ENCODE assay signal across 25 mouse cellular contexts in the genomic region with DNA sequence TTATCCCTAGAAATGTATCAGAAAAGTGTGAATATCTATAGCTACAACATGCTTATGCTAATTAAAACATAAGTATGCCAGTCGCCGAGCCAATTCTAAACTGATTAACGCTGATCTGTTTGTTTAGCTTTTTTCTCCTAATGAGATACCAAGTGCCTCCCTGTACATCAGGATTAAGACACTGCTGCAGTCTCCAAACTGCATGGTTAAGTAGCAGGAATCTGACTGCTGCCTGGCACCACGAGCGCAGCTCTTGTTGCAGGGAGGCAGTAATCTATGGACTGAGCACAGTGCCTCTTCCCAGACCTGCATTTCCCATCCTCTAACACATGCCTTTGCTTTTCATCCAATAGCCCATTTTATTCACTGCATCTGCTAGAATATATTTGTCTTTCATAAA.
A peak's percentile ranks its signal among the peaks of the same experiment; 100 is the strongest.
DNase-seq lines count a peak whose midpoint lies in the region; ATAC-seq and TF ChIP-seq lines count a peak whose summit lies in the region.
"Had no signal": no experiment of that assay in that cellular context is flagged by ENCODE, and none has a peak within 500 bp of the region (broad histone marks: within the 10 kb centered on the region; RNA-seq: fewer than 3 reads in every experiment).

No protein-coding gene starts in this region.

- no peak for TF ChIP-seq CTCF in midbrain, postnatal 0 days (IDR thresholded peaks at IDR 0.05)

- H3K4me2 ChIP-seq in midbrain, embryonic 11.5 days, result no peak overlapping the region
- no peak overlapping the region for H3K4me2 ChIP-seq in midbrain, postnatal 0 days (ENCODE audit: low read depth, low read length, poor library complexity, severe bottlenecking)
- no peak overlapping the region for H3K4me2 ChIP-seq in forebrain, embryonic 14.5 days (ENCODE audit: low read length)
- no peak overlapping the region for H3K4me2 ChIP-seq in midbrain, embryonic 14.5 days (ENCODE audit: low read length)
- no peak overlapping the region for H3K4me2 ChIP-seq in intestine, embryonic 15.5 days (replicated peaks)
- H3K4me2 ChIP-seq: heart, embryonic 13.5 days; hindbrain, embryonic 15.5 days; liver, embryonic 12.5 days had no signal

- 72% methylated on average over 5 of the region's 5 CpGs for WGBS in midbrain, embryonic 11.5 days
- 44% methylated on average over 5 of the region's 5 CpGs for WGBS in midbrain, postnatal 0 days
- 29% methylated on average over 5 of the region's 5 CpGs for WGBS in forebrain, embryonic 14.5 days
- WGBS in midbrain, embryonic 14.5 days, result 61% methylated on average over 5 of the region's 5 CpGs
- 86% methylated on average over 5 of the region's 5 CpGs for WGBS in intestine, embryonic 15.5 days

- ATAC-seq in midbrain, embryonic 11.5 days (ENCODE audit: low FRiP score), result peak; percentile 75; the same call in 1 of the 2 replicates
- no peak for ATAC-seq in midbrain, postnatal 0 days (ENCODE audit: low FRiP score)
- peak; percentile 26; the same call in 1 of the 2 replicates for ATAC-seq in forebrain, embryonic 14.5 days
- ATAC-seq in midbrain, embryonic 14.5 days (ENCODE audit: low FRiP score, low TSS enrichment), result no peak
- no peak for ATAC-seq in intestine, embryonic 15.5 days
- ATAC-seq: CD4-positive, CD25-positive, alpha-beta regulatory T cell, adult 4 months; liver, embryonic 12.5 days; liver, postnatal 0 days had no signal

- no peak overlapping the region for H3K27ac ChIP-seq in midbrain, embryonic 11.5 days (ENCODE audit: low read depth, low read length)
- H3K27ac ChIP-seq in midbrain, postnatal 0 days (ENCODE audit: low read depth, low read length), result no peak overlapping the region
- no peak overlapping the region for H3K27ac ChIP-seq in forebrain, embryonic 14.5 days (ENCODE audit: low read depth, low read length)
- no peak overlapping the region for H3K27ac ChIP-seq in midbrain, embryonic 14.5 days (replicated peaks; ENCODE audit: low read depth, low read length)
- no peak overlapping the region for H3K27ac ChIP-seq in intestine, embryonic 15.5 days
- H3K27ac ChIP-seq: heart, adult 2 months; heart, embryonic 13.5 days; hindbrain, embryonic 15.5 days; kidney, postnatal 0 days; liver, embryonic 12.5 days had no signal

- no peaks in the 10 kb centered on the region for H3K4me1 ChIP-seq in midbrain, embryonic 11.5 days (ENCODE audit: control insufficient read depth, insufficient read depth, low read length)
- H3K4me1 ChIP-seq in midbrain, postnatal 0 days (ENCODE audit: insufficient read depth, low read length), result no peaks in the 10 kb centered on the region
- no peaks in the 10 kb centered on the region; the same call in 1 of the 2 replicates for H3K4me1 ChIP-seq in forebrain, embryonic 14.5 days (ENCODE audit: control insufficient read depth, insufficient read depth, low read length)
- no peaks in the 10 kb centered on the region for H3K4me1 ChIP-seq in midbrain, embryonic 14.5 days (ENCODE audit: control insufficient read depth, insufficient read depth, low read length)
- no peaks in the 10 kb centered on the region for H3K4me1 ChIP-seq in intestine, embryonic 15.5 days (replicated peaks)
- H3K4me1 ChIP-seq: heart, embryonic 13.5 days; hindbrain, embryonic 15.5 days; liver, embryonic 12.5 days had no signal

- H3K4me3 ChIP-seq in midbrain, embryonic 11.5 days (ENCODE audit: low read depth, low read length), result no peak overlapping the region
- no peak overlapping the region for H3K4me3 ChIP-seq in midbrain, postnatal 0 days (ENCODE audit: low read depth, low read length)
- no peak overlapping the region for H3K4me3 ChIP-seq in forebrain, embryonic 14.5 days (ENCODE audit: low read depth, low read length)
- H3K4me3 ChIP-seq in midbrain, embryonic 14.5 days (replicated peaks; ENCODE audit: low read depth, low read length), result no peak overlapping the region
- H3K4me3 ChIP-seq in intestine, embryonic 15.5 days (replicated peaks), result no peak overlapping the region
- H3K4me3 ChIP-seq: heart, adult 2 months; heart, embryonic 13.5 days; hindbrain, embryonic 15.5 days; liver, embryonic 12.5 days had no signal

- no peaks in the 10 kb centered on the region for H3K27me3 ChIP-seq in midbrain, embryonic 11.5 days (ENCODE audit: control insufficient read depth, insufficient read depth, low read length)
- H3K27me3 ChIP-seq in midbrain, postnatal 0 days (ENCODE audit: insufficient read depth, low read length), result no peaks in the 10 kb centered on the region
- no peaks in the 10 kb centered on the region for H3K27me3 ChIP-seq in forebrain, embryonic 14.5 days (replicated peaks; ENCODE audit: control insufficient read depth, insufficient read depth, low read length)
- no peaks in the 10 kb centered on the region for H3K27me3 ChIP-seq in midbrain, embryonic 14.5 days (ENCODE audit: control insufficient read depth, insufficient read depth, low read length)
- H3K27me3 ChIP-seq in intestine, embryonic 15.5 days (replicated peaks), result no peaks in the 10 kb centered on the region
- H3K27me3 ChIP-seq: heart, embryonic 13.5 days; hindbrain, embryonic 15.5 days; liver, embryonic 12.5 days had no signal

- no peak for DNase-seq in midbrain, embryonic 11.5 days (ENCODE audit: low spot score, missing footprints)
- DNase-seq in midbrain, postnatal 0 days (ENCODE audit: low spot score), result no peak
- peak; percentile 45 for DNase-seq in forebrain, embryonic 14.5 days (ENCODE audit: low spot score)
- DNase-seq in midbrain, embryonic 14.5 days, result peak; percentile 41
- peak; percentile 11 for DNase-seq in retina, postnatal 7 days (ENCODE audit: low read depth, low spot score)
- no peak for DNase-seq in spleen, adult 12 weeks (ENCODE audit: low spot score)
- DNase-seq in cerebellum, postnatal 10 days, result no peak
- DNase-seq: adrenal gland, postnatal 14 days; cerebellum, adult 2 months; cerebellum, postnatal 25 days; heart, adult 2 months; heart, postnatal 10 days; kidney, adult 2 months; kidney, postnatal 4 days; layer of hippocampus, postnatal 36 days; left cerebral cortex, postnatal 4 days; liver, postnatal 0 days; lung, postnatal 36 days; right cerebral cortex, adult 18-20 months had no signal

- H3K9ac ChIP-seq in midbrain, embryonic 11.5 days (ENCODE audit: low read length), result no peak overlapping the region
- no peak overlapping the region for H3K9ac ChIP-seq in midbrain, postnatal 0 days (replicated peaks; ENCODE audit: low read length, poor library complexity, severe bottlenecking)
- H3K9ac ChIP-seq in forebrain, embryonic 14.5 days (ENCODE audit: low read length), result no peak overlapping the region
- H3K9ac ChIP-seq in midbrain, embryonic 14.5 days (replicated peaks; ENCODE audit: low read length), result no peak overlapping the region
- H3K9ac ChIP-seq in intestine, embryonic 15.5 days, result no peak overlapping the region
- H3K9ac ChIP-seq: heart, embryonic 13.5 days; hindbrain, embryonic 15.5 days; liver, embryonic 12.5 days; liver, postnatal 0 days had no signal

- no peaks in the 10 kb centered on the region for H3K9me3 ChIP-seq in midbrain, embryonic 11.5 days (ENCODE audit: control insufficient read depth, low read length)
- no peaks in the 10 kb centered on the region for H3K9me3 ChIP-seq in midbrain, postnatal 0 days (ENCODE audit: low read length)
- H3K9me3 ChIP-seq in forebrain, embryonic 14.5 days (replicated peaks; ENCODE audit: control insufficient read depth, low read length), result no peaks in the 10 kb centered on the region
- H3K9me3 ChIP-seq in midbrain, embryonic 14.5 days (ENCODE audit: control insufficient read depth, low read length), result no peaks in the 10 kb centered on the region
- H3K9me3 ChIP-seq in intestine, embryonic 15.5 days, result no peaks in the 10 kb centered on the region
- H3K9me3 ChIP-seq: heart, embryonic 13.5 days; hindbrain, embryonic 15.5 days; liver, embryonic 12.5 days had no signal

- H3K36me3 ChIP-seq in midbrain, embryonic 11.5 days (ENCODE audit: control insufficient read depth, insufficient read depth, low read length), result no peaks in the 10 kb centered on the region
- H3K36me3 ChIP-seq in midbrain, postnatal 0 days (ENCODE audit: insufficient read depth, low read length), result no peaks in the 10 kb centered on the region
- H3K36me3 ChIP-seq in forebrain, embryonic 14.5 days (ENCODE audit: control insufficient read depth, insufficient read depth, low read length), result no peaks in the 10 kb centered on the region
- no peaks in the 10 kb centered on the region for H3K36me3 ChIP-seq in midbrain, embryonic 14.5 days (ENCODE audit: control insufficient read depth, insufficient read depth, low read length)
- no peaks in the 10 kb centered on the region for H3K36me3 ChIP-seq in intestine, embryonic 15.5 days
- H3K36me3 ChIP-seq: heart, embryonic 13.5 days; hindbrain, embryonic 15.5 days; liver, embryonic 12.5 days had no signal

Comparison
In these comparisons a context has a peak if more than half of its experiments do, and no peak if none do; other contexts are left out.
1. ATAC-seq: peak in midbrain, embryonic 11.5 days (single experiment) and forebrain, embryonic 14.5 days (single experiment); none in midbrain, postnatal 0 days (single experiment), midbrain, embryonic 14.5 days (single experiment) and intestine, embryonic 15.5 days (single experiment).
2. DNase-seq: peak in forebrain, embryonic 14.5 days (single experiment), midbrain, embryonic 14.5 days (single experiment) and retina, postnatal 7 days (single experiment); none in midbrain, embryonic 11.5 days (single experiment), midbrain, postnatal 0 days (single experiment), spleen, adult 12 weeks (single experiment) and cerebellum, postnatal 10 days (0 of 2).